Comparison of ENCODE assay signal across 10 mouse cellular contexts in genomic region chr6:87101955-87102353, GRCm38 (mm10). TPM values are rescaled to one million over a fixed set of nuclear protein-coding genes. Genes with fewer than 3 reads are reported as not detected.
DNase-seq lines count a peak whose midpoint lies in the region; ATAC-seq and TF ChIP-seq lines count a peak whose summit lies in the region.
"Had no signal": no experiment of that assay in that cellular context is flagged by ENCODE, and none has a peak within 500 bp of the region (broad histone marks: within the 10 kb centered on the region; RNA-seq: fewer than 3 reads in every experiment).

No protein-coding gene starts in this region.

- peak overlapping the region; percentile 43; the same call in 1 of the 2 replicates for H3K27ac ChIP-seq in lung, embryonic 14.5 days (ENCODE audit: low read depth)
- H3K27ac ChIP-seq in hindbrain, embryonic 15.5 days (replicated peaks) = peak overlapping the region; percentile 74
- H3K27ac ChIP-seq in neural tube, embryonic 13.5 days (replicated peaks) = peak overlapping the region; percentile 19; the same call in 1 of the 2 replicates
- H3K27ac ChIP-seq: macrophage had no signal

- H3K4me2 ChIP-seq in lung, embryonic 14.5 days = no peak overlapping the region
- no peak overlapping the region for H3K4me2 ChIP-seq in hindbrain, embryonic 15.5 days
- no peak overlapping the region for H3K4me2 ChIP-seq in neural tube, embryonic 13.5 days

- peak; percentile 13; the same call in 1 of the 2 replicates for ATAC-seq in lung, embryonic 14.5 days (ENCODE audit: insufficient read depth)
- ATAC-seq in hindbrain, embryonic 15.5 days (ENCODE audit: low FRiP score, low read depth) = peak; percentile 20
- ATAC-seq in neural tube, embryonic 13.5 days (ENCODE audit: low read depth) = no peak; the same call in 1 of the 2 replicates

- WGBS in lung, embryonic 14.5 days = 35% methylated on average over 4 of the region's 4 CpGs
- WGBS in hindbrain, embryonic 15.5 days = 23% methylated on average over 4 of the region's 4 CpGs
- 34% methylated on average over 4 of the region's 4 CpGs for WGBS in neural tube, embryonic 13.5 days

- DNase-seq in cerebellum, postnatal 14 days = peak; percentile 21 to 29
- DNase-seq in cerebellum, adult 9-11 months = no peak
- no peak for DNase-seq in lung, embryonic 14.5 days
- no peak for DNase-seq in lung, postnatal 25 days (ENCODE audit: low spot score)
- DNase-seq in right cerebral cortex, postnatal 36 days (ENCODE audit: low spot score in 2 of 2) = no peak
- no peak for DNase-seq in yolk sac, embryonic 10.5 days (ENCODE audit: low spot score)

- peaks cover 9% of the 10 kb centered on the region; the same call in 1 of the 2 replicates for H3K4me1 ChIP-seq in lung, embryonic 14.5 days (ENCODE audit: insufficient read depth)
- peaks cover 38% of the 10 kb centered on the region for H3K4me1 ChIP-seq in hindbrain, embryonic 15.5 days (replicated peaks)
- peaks cover 49% of the 10 kb centered on the region for H3K4me1 ChIP-seq in neural tube, embryonic 13.5 days (replicated peaks)

- H3K27me3 ChIP-seq in lung, embryonic 14.5 days (ENCODE audit: insufficient read depth, low read length) = no peaks in the 10 kb centered on the region
- no peaks in the 10 kb centered on the region for H3K27me3 ChIP-seq in hindbrain, embryonic 15.5 days
- no peaks in the 10 kb centered on the region for H3K27me3 ChIP-seq in neural tube, embryonic 13.5 days

- H3K9ac ChIP-seq in lung, embryonic 14.5 days = no peak overlapping the region
- no peak overlapping the region for H3K9ac ChIP-seq in hindbrain, embryonic 15.5 days
- peak overlapping the region; percentile 22; the same call in 1 of the 2 replicates for H3K9ac ChIP-seq in neural tube, embryonic 13.5 days

- H3K4me3 ChIP-seq in lung, embryonic 14.5 days (ENCODE audit: low read depth, low read length) = no peak overlapping the region
- no peak overlapping the region for H3K4me3 ChIP-seq in hindbrain, embryonic 15.5 days
- H3K4me3 ChIP-seq in neural tube, embryonic 13.5 days = no peak overlapping the region

- no peaks in the 10 kb centered on the region for H3K36me3 ChIP-seq in lung, embryonic 14.5 days (ENCODE audit: insufficient read depth)
- no peaks in the 10 kb centered on the region for H3K36me3 ChIP-seq in hindbrain, embryonic 15.5 days
- H3K36me3 ChIP-seq in neural tube, embryonic 13.5 days = no peaks in the 10 kb centered on the region

- no peaks in the 10 kb centered on the region for H3K9me3 ChIP-seq in lung, embryonic 14.5 days (ENCODE audit: low read depth, low read length)
- H3K9me3 ChIP-seq in hindbrain, embryonic 15.5 days = no peaks in the 10 kb centered on the region
- no peaks in the 10 kb centered on the region for H3K9me3 ChIP-seq in neural tube, embryonic 13.5 days

- TF ChIP-seq CTCF in lung, embryonic 14.5 days (IDR thresholded peaks at IDR 0.05; ENCODE audit: low read depth) = no peak

RNA-seq across cellular contexts. Expression of gene D6Ertd527e, which starts 2.6 kb away (rescaled TPM):
- 0.53 and 0.69 TPM in 2 replicates for polyA plus RNA-seq in lung, embryonic 14.5 days (2014; fragmentation: Nextera tagmentation; extraction: Ambion mirVana)
- polyA plus RNA-seq in hindbrain, embryonic 15.5 days (2015; fragmentation: Nextera tagmentation; extraction: Ambion mirVana) = 0.18 and 0.28 TPM in 2 replicates
- polyA plus RNA-seq in neural tube, embryonic 13.5 days (2015; fragmentation: Nextera tagmentation; extraction: Ambion mirVana) = 0.11 and 0.15 TPM in 2 replicates
- polyA plus RNA-seq: C2C12 had no signal

RNA-seq across cellular contexts. Expression of gene Gfpt1, which starts 59.3 kb away (rescaled TPM):
- 22.1 and 25.7 TPM in 2 replicates for polyA plus RNA-seq in lung, embryonic 14.5 days (2014; fragmentation: Nextera tagmentation; extraction: Ambion mirVana)
- 20.2 and 20.5 TPM in 2 replicates for polyA plus RNA-seq in hindbrain, embryonic 15.5 days (2015; fragmentation: Nextera tagmentation; extraction: Ambion mirVana)
- 19.3 and 20.3 TPM in 2 replicates for polyA plus RNA-seq in neural tube, embryonic 13.5 days (2015; fragmentation: Nextera tagmentation; extraction: Ambion mirVana)

Comparison
In these comparisons a context has a peak if more than half of its experiments do, and no peak if none do; other contexts are left out.
1. DNase-seq: peak in cerebellum, postnatal 14 days (2 of 2); none in cerebellum, adult 9-11 months (single experiment), lung, embryonic 14.5 days (single experiment), lung, postnatal 25 days (single experiment), right cerebral cortex, postnatal 36 days (0 of 2) and yolk sac, embryonic 10.5 days (single experiment).
2. H3K27ac ChIP-seq: peak in every context shown above with its lines; median percentile 74 in hindbrain, embryonic 15.5 days; 43 in lung, embryonic 14.5 days; 19 in neural tube, embryonic 13.5 days.